Mouse (Mus musculus): Measurements from ENCODE around the gene Cd180.

DNA sequence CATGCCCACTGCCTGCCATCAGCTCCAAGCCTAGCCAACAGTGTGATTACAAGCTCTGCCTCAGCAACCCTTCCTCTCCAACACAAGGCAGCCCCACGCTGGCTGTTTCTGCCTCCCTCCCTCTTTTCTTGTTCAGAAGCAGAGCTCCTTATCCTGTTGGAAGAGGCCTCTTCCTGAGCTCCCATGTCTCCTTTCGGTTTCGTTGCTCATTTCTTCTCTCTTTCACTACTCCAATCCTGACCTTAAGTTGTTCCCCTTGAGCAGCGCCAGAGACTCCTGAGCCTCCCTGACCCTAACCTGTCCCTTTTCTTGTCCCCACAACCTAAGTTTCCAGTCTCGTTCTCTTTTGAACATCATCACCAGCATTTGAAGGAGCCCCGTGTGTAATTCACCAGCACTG, 29.3 kb upstream of the Cd180 start:
- TF ChIP-seq CTCF (IDR thresholded peaks at IDR 0.05; ENCODE audit: low read depth, low read length) = no peak
- TF ChIP-seq POLR2A (IDR thresholded peaks at IDR 0.05; ENCODE audit: borderline replicate concordance, low read depth, low read length) = no peak
